Mouse (Mus musculus): ENCODE results near the gene Scd2. TPM values are rescaled to one million over a fixed set of nuclear protein-coding genes. Genes with fewer than 3 reads are reported as not detected.

Scd2 gene
- polyA plus RNA-seq, 2 experiments: 80.4 to 84.0 TPM

DNA sequence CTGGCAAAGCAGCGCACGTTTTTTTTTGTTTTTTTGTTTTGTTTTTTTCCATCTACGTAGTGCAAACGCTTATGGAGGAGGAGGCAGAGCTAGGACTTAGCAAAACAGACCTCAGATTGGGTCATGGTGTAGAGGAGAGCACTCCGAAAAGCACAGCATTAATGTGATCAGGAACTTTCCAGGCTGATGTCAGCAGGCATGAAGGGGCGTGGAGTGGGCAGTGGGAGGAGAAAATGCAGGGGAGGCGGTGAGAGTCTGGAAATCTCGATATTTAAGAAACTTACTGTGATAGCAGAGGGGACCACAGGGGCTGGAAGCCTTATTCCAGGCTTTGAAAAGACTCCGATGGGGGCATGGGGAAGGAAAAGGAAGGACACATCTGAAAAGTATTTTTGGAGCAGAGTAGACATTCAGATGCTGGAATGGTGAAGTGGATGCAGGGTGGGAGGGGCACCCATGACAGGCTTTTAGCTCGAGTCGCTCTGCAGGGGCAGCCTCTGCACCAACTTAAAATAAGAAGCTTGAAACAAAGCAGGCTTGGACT, 21.5 kb downstream of the Scd2 start:
- Histone ChIP-seq H3K9ac (replicated peaks) (peak overlapping the region; percentile 29; the same call in 1 of the 2 replicates), H3K27me3 (ENCODE audit: control insufficient read depth, insufficient read depth, low read length) (no peaks in the 10 kb centered on the region), H3K9me3 (ENCODE audit: control insufficient read depth, low read length) (no peaks in the 10 kb centered on the region), H3K4me1 (replicated peaks; ENCODE audit: control insufficient read depth in 2 of 2, insufficient read depth in 2 of 2, low read length in 1 of 2) (peaks cover 5 to 20% of the 10 kb centered on the region in 2 experiments), H3K27ac (no peak overlapping the region), H3K4me2 (ENCODE audit: low read depth) (peak overlapping the region; percentile 78), H3K4me3 (ENCODE audit: insufficient read depth in 1 of 2, low read depth in 2 of 2, low read length in 2 of 2) (peak overlapping the region; percentile 54 to 62), H3K36me3 (replicated peaks; ENCODE audit: control insufficient read depth, insufficient read depth, low read depth) (no peaks in the 10 kb centered on the region)
- no peak for TF ChIP-seq CTCF (IDR thresholded peaks at IDR 0.05; ENCODE audit: low read depth)
- TF ChIP-seq EP300 (IDR thresholded peaks at IDR 0.05; ENCODE audit: low read depth): no peak
- peak; percentile 44; the same call in 1 of the 2 replicates for ATAC-seq (ENCODE audit: insufficient read depth)
- no peak for DNase-seq (ENCODE audit: low read depth in 3 of 3, low spot score in 3 of 3)
- 4% methylated on average over 11 of the region's 11 CpGs for WGBS (ENCODE audit: insufficient replicate concordance)

DNA sequence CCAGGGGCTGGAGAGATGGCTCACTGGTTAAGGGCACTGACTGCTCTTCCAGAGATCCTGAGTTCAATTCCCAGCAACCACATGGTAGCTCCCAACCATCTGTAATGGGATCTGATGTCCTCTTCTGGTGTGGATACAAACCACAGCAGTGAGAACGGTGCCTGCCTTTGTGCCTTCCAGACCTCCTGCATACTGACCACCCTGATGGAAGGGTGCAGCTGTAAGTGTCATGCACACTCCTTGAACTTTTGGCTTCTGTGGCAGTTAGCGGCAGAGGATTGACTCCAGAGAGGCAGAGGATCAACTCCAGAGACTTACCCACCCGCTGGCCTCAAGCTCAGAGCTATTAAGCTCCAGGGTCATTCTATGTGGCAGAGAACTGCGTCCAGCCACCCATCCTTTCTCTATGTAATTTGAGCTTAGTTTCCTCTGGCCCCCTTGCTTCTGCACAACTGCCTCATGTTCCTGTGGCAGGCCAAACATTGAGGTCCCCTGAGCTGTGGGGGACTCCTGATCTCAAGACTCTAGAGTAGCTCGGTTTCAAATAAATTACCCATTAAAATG, 23.4 kb downstream of the Scd2 start:
- Histone ChIP-seq H3K4me1 (replicated peaks; ENCODE audit: control insufficient read depth in 2 of 2, insufficient read depth in 2 of 2, low read length in 1 of 2) (peaks cover 2 to 14% of the 10 kb centered on the region in 2 experiments), H3K4me3 (ENCODE audit: insufficient read depth in 1 of 2, low read depth in 2 of 2, low read length in 2 of 2) (no peak overlapping the region), H3K36me3 (replicated peaks; ENCODE audit: control insufficient read depth, insufficient read depth, low read depth) (no peaks in the 10 kb centered on the region), H3K27ac (no peak overlapping the region), H3K9me3 (ENCODE audit: control insufficient read depth, low read length) (no peaks in the 10 kb centered on the region), H3K4me2 (ENCODE audit: low read depth) (no peak overlapping the region), H3K27me3 (ENCODE audit: control insufficient read depth, insufficient read depth, low read length) (no peaks in the 10 kb centered on the region), H3K9ac (replicated peaks) (no peak overlapping the region)
- TF ChIP-seq CTCF (IDR thresholded peaks at IDR 0.05; ENCODE audit: low read depth) (no peak), EP300 (IDR thresholded peaks at IDR 0.05; ENCODE audit: low read depth) (no peak)
- DNase-seq (ENCODE audit: low read depth in 3 of 3, low spot score in 3 of 3): no peak
- no peak for ATAC-seq (ENCODE audit: insufficient read depth)
- 51% methylated on average over 5 of the region's 5 CpGs for WGBS (ENCODE audit: insufficient replicate concordance)

DNA sequence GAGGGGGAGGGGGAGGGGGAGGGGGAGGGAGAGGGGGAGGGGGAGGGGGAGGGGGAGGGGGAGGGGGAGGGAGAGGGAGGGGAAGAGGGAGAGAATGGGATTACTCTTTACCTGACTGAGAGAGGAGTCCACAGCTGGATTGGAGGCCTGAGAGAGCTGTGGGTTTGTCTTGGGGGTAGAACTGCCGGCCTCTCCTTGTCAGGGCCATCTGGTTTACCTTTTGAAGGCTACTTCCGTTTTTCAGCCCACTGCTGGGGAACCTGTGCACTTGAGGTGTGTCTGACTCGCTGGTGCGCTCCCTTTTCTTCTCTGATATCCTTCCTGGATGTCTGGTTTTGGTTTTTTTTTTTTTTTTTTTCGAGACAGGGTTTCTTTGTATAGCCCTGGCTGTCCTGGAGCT, 23.9 kb downstream of the Scd2 start:
- Histone ChIP-seq H3K36me3 (replicated peaks; ENCODE audit: control insufficient read depth, insufficient read depth, low read depth) (no peaks in the 10 kb centered on the region), H3K4me1 (replicated peaks; ENCODE audit: control insufficient read depth in 2 of 2, insufficient read depth in 2 of 2, low read length in 1 of 2) (peaks cover 0 to 11% of the 10 kb centered on the region in 2 experiments; a peak in 3 of 4 replicates), H3K9ac (replicated peaks) (no peak overlapping the region), H3K4me2 (ENCODE audit: low read depth) (no peak overlapping the region), H3K27me3 (ENCODE audit: control insufficient read depth, insufficient read depth, low read length) (no peaks in the 10 kb centered on the region), H3K4me3 (ENCODE audit: insufficient read depth in 1 of 2, low read depth in 2 of 2, low read length in 2 of 2) (no peak overlapping the region), H3K9me3 (ENCODE audit: control insufficient read depth, low read length) (no peaks in the 10 kb centered on the region), H3K27ac (no peak overlapping the region)
- ATAC-seq (ENCODE audit: insufficient read depth) (no peak), DNase-seq (ENCODE audit: low read depth in 3 of 3, low spot score in 3 of 3) (no peak)
- 55% methylated on average over 5 of the region's 5 CpGs for WGBS (ENCODE audit: insufficient replicate concordance)
- TF ChIP-seq EP300 (IDR thresholded peaks at IDR 0.05; ENCODE audit: low read depth) (no peak), CTCF (IDR thresholded peaks at IDR 0.05; ENCODE audit: low read depth) (no peak)

DNA sequence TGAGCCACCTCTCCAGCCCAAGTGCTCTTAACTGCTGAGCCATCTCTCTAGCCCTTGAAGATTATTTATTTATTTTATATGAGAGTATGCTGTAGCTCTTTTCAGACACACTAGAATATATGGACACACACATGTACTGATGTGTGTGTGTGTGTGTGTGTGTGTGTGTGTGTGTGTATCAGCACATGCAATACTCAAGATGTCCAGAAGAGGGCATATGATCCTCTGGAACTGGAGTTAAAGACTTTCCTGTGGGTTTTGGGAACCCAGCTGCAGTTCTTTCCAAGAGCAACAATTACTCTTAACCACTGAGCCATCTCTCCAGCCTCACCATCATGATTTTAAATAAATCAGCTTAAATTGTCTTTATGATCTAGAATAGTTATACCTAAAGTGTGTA, 25.1 kb downstream of the Scd2 start:
- no peak overlapping the region for H3K4me2 ChIP-seq (ENCODE audit: low read depth)
- no peak for DNase-seq (ENCODE audit: low read depth in 3 of 3, low spot score in 3 of 3)
- no peak overlapping the region for H3K4me3 ChIP-seq (ENCODE audit: insufficient read depth in 1 of 2, low read depth in 2 of 2, low read length in 2 of 2)

DNA sequence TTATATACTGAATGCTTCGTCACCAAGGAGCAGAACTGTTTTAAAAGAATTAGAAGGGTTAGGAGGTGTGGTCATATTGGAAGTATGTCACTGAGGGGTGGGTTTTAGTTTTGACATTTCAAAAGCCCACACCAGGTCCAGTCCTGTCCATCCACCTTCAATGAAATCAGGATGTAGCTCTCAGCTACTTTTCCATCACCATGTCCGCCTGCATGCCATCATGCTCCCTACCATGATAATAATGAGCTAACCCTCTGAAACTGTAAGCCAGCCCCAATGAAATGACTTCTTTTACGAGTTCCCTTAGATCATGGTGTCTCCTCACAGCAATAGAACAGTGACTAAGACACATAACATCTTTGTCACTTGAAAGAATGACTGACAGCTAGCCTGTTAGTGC, 26.8 kb downstream of the Scd2 start:
- H3K9me3 ChIP-seq (ENCODE audit: control insufficient read depth, low read length): no peaks in the 10 kb centered on the region
- 61% methylated on average over 3 of the region's 3 CpGs for whole genome bisulfite sequencing (ENCODE audit: insufficient replicate concordance)
- H3K4me1 ChIP-seq (replicated peaks; ENCODE audit: control insufficient read depth in 2 of 2, insufficient read depth in 2 of 2, low read length in 1 of 2): peaks cover 0 to 2% of the 10 kb centered on the region in 2 experiments; a peak in 2 of 4 replicates
- no peaks in the 10 kb centered on the region for H3K27me3 ChIP-seq (ENCODE audit: control insufficient read depth, insufficient read depth, low read length)
- TF ChIP-seq CTCF (IDR thresholded peaks at IDR 0.05; ENCODE audit: low read depth) (no peak), EP300 (IDR thresholded peaks at IDR 0.05; ENCODE audit: low read depth) (no peak)
- no peak overlapping the region for H3K9ac ChIP-seq (replicated peaks)
- H3K4me3 ChIP-seq (ENCODE audit: insufficient read depth in 1 of 2, low read depth in 2 of 2, low read length in 2 of 2): no peak overlapping the region
- ATAC-seq (ENCODE audit: insufficient read depth): no peak
- DNase-seq (ENCODE audit: low read depth in 3 of 3, low spot score in 3 of 3): no peak
- no peak overlapping the region for H3K27ac ChIP-seq
- no peaks in the 10 kb centered on the region for H3K36me3 ChIP-seq (replicated peaks; ENCODE audit: control insufficient read depth, insufficient read depth, low read depth)
- H3K4me2 ChIP-seq (ENCODE audit: low read depth): no peak overlapping the region

More for the DNA sequence above, 25.1 kb downstream of the Scd2 start:
- Histone ChIP-seq H3K9ac (replicated peaks) (no peak overlapping the region), H3K36me3 (replicated peaks; ENCODE audit: control insufficient read depth, insufficient read depth, low read depth) (no peaks in the 10 kb centered on the region), H3K4me1 (replicated peaks; ENCODE audit: control insufficient read depth in 2 of 2, insufficient read depth in 2 of 2, low read length in 1 of 2) (peaks cover 0 to 11% of the 10 kb centered on the region in 2 experiments; a peak in 3 of 4 replicates), H3K27ac (no peak overlapping the region), H3K27me3 (ENCODE audit: control insufficient read depth, insufficient read depth, low read length) (no peaks in the 10 kb centered on the region), H3K9me3 (ENCODE audit: control insufficient read depth, low read length) (no peaks in the 10 kb centered on the region)
- TF ChIP-seq CTCF (IDR thresholded peaks at IDR 0.05; ENCODE audit: low read depth) (peak; percentile 41; the same call in 1 of the 2 replicates), EP300 (IDR thresholded peaks at IDR 0.05; ENCODE audit: low read depth) (no peak)
- no peak for ATAC-seq (ENCODE audit: insufficient read depth)

All from liver, embryonic 14.5 days (tissue).